Mouse (Mus musculus) liver, embryonic 12.5 days (tissue): ENCODE measurements around the gene Nsg2. TPM values are rescaled to one million over a fixed set of nuclear protein-coding genes. Genes with fewer than 3 reads are reported as not detected.

Source experiments
- ATAC-seq: fragments of 200-750 bp; cut with Nextera tagmentation; 2 replicates; pipeline ENCODE4 v1.8.0; 2017; ENCODE audit warnings: moderate number of reproducible peaks, mild to moderate bottlenecking, moderate library complexity
- H3K27ac ChIP-seq: fragments of 300-500 bp; sonication (generic); 2 replicates; pipeline ENCODE4 v1.5.1; 2016; ENCODE audit warnings: mild to moderate bottlenecking
- H3K27me3 ChIP-seq: fragments of 300-500 bp; sonication (generic); replicated peaks from 2 replicates; pipeline ENCODE4 v1.6.1; 2016; ENCODE audit warnings: mild to moderate bottlenecking, moderate library complexity
- H3K36me3 ChIP-seq: fragments of 300-500 bp; sonication (generic); 2 replicates; pipeline ENCODE4 v1.6.1; 2016; ENCODE audit warnings: mild to moderate bottlenecking, moderate library complexity
- H3K4me1 ChIP-seq: fragments of 300-500 bp; sonication (generic); 2 replicates; pipeline ENCODE4 v1.6.1; 2016
- H3K4me2 ChIP-seq: fragments of 300-500 bp; sonication (generic); 2 replicates; pipeline ENCODE4 v1.6.1; 2016; ENCODE audit warnings: mild to moderate bottlenecking, moderate library complexity
- H3K4me3 ChIP-seq: fragments of 300-500 bp; sonication (generic); 2 replicates; pipeline ENCODE4 v1.5.1; 2016; ENCODE audit warnings: mild to moderate bottlenecking, moderate library complexity
- H3K9ac ChIP-seq: fragments of 300-500 bp; sonication (generic); 2 replicates; pipeline ENCODE4 v1.6.1; 2016; ENCODE audit warnings: mild to moderate bottlenecking, moderate library complexity
- H3K9me3 ChIP-seq: fragments of 300-500 bp; sonication (generic); replicated peaks from 2 replicates; pipeline ENCODE4 v1.6.1; 2016; ENCODE audit warnings: mild to moderate bottlenecking, moderate library complexity
- WGBS: fragments of 180-500 bp; shearing (Covaris S2); methylation state at CpG from one replicate; pipeline ENCODE4 v1.1.7; 2016; ENCODE audit not compliant: insufficient replicate concordance; 5-methylcytosine and 5-hydroxymethylcytosine counted together
- polyA plus RNA-seq: library from polyadenylated mRNA; unstranded; fragments of >200 nt; fragmentation: Nextera tagmentation; extraction: Ambion mirVana; gene quantifications from 2 replicates; pipeline ENCODE4 v1.2.1, GENCODE M21; 2016

Nsg2 gene
- polyA plus RNA-seq, 1 experiment from 2014 or later, result 0.17 TPM

GRCm38 (mm10) chr11:32061020-32061419 is 60.8 kb downstream of the Nsg2 start:
- 53% methylated on average over 2 of the region's 2 CpGs for WGBS
- Histone ChIP-seq H3K36me3 (no peaks in the 10 kb centered on the region), H3K4me3 (no peak overlapping the region), H3K27me3 (no peaks in the 10 kb centered on the region), H3K4me2 (no peak overlapping the region), H3K9ac (no peak overlapping the region), H3K4me1 (no peaks in the 10 kb centered on the region), H3K27ac (no peak overlapping the region), H3K9me3 (no peaks in the 10 kb centered on the region)
- ATAC-seq, result no peak

- no peak for ATAC-seq
- Histone ChIP-seq H3K9me3 (no peaks in the 10 kb centered on the region), H3K4me3 (no peak overlapping the region), H3K36me3 (no peaks in the 10 kb centered on the region), H3K27me3 (no peaks in the 10 kb centered on the region), H3K4me2 (no peak overlapping the region), H3K27ac (no peak overlapping the region), H3K9ac (no peak overlapping the region), H3K4me1 (no peaks in the 10 kb centered on the region)
- WGBS, result 73% methylated on average over 10 of the region's 10 CpGs
Observed at GRCm38 (mm10) chr11:32061874-32062273, 61.6 kb downstream of the Nsg2 start.

- ATAC-seq, result no peak
- Histone ChIP-seq H3K4me3 (no peak overlapping the region), H3K4me2 (no peak overlapping the region), H3K27me3 (no peaks in the 10 kb centered on the region), H3K27ac (no peak overlapping the region), H3K9me3 (no peaks in the 10 kb centered on the region), H3K36me3 (no peaks in the 10 kb centered on the region), H3K4me1 (no peaks in the 10 kb centered on the region), H3K9ac (no peak overlapping the region)
- WGBS, result 19% methylated on average over 10 of the region's 10 CpGs
Observed at GRCm38 (mm10) chr11:32063775-32064510, 63.7 kb downstream of the Nsg2 start.

- Histone ChIP-seq H3K4me1 (no peaks in the 10 kb centered on the region), H3K27me3 (no peaks in the 10 kb centered on the region), H3K4me3 (no peak overlapping the region), H3K9ac (no peak overlapping the region), H3K27ac (no peak overlapping the region), H3K36me3 (no peaks in the 10 kb centered on the region), H3K4me2 (no peak overlapping the region), H3K9me3 (no peaks in the 10 kb centered on the region)
- WGBS, result 30% methylated on average over 5 of the region's 5 CpGs
- ATAC-seq, result no peak
Observed at GRCm38 (mm10) chr11:32064511-32064862, 64.2 kb downstream of the Nsg2 start.

- Histone ChIP-seq H3K9ac (no peak overlapping the region), H3K4me3 (no peak overlapping the region)
- WGBS, result 59% methylated on average over 12 of the region's 12 CpGs
Observed at GRCm38 (mm10) chr11:32068736-32069490, 68.7 kb downstream of the Nsg2 start.

GRCm38 (mm10) chr11:32075163-32075562 is 74.9 kb downstream of the Nsg2 start:
- H3K9me3 ChIP-seq, result no peaks in the 10 kb centered on the region
- no peak overlapping the region for H3K4me2 ChIP-seq
- no peaks in the 10 kb centered on the region for H3K27me3 ChIP-seq
- H3K27ac ChIP-seq, result no peak overlapping the region
- H3K9ac ChIP-seq, result no peak overlapping the region
- H3K36me3 ChIP-seq, result no peaks in the 10 kb centered on the region
- no peaks in the 10 kb centered on the region for H3K4me1 ChIP-seq
- H3K4me3 ChIP-seq, result no peak overlapping the region
- WGBS, result 76% methylated on average over 2 of the region's 2 CpGs
- ATAC-seq, result no peak

More at GRCm38 (mm10) chr11:32068736-32069490, 68.7 kb downstream of the Nsg2 start:
- H3K36me3 ChIP-seq, result no peaks in the 10 kb centered on the region
- H3K4me2 ChIP-seq, result no peak overlapping the region
- no peaks in the 10 kb centered on the region for H3K4me1 ChIP-seq
- H3K9me3 ChIP-seq, result no peaks in the 10 kb centered on the region
- ATAC-seq, result no peak
- H3K27ac ChIP-seq, result no peak overlapping the region
- H3K27me3 ChIP-seq, result no peaks in the 10 kb centered on the region

- Histone ChIP-seq H3K9me3 (no peaks in the 10 kb centered on the region), H3K27me3 (no peaks in the 10 kb centered on the region), H3K4me1 (no peaks in the 10 kb centered on the region), H3K9ac (no peak overlapping the region), H3K4me3 (no peak overlapping the region), H3K27ac (no peak overlapping the region), H3K4me2 (no peak overlapping the region), H3K36me3 (no peaks in the 10 kb centered on the region)
- WGBS, result 54% methylated on average over 3 of the region's 3 CpGs
- ATAC-seq, result no peak
Observed at GRCm38 (mm10) chr11:32083462-32083861, 83.2 kb downstream of the Nsg2 start.

GRCm38 (mm10) chr11:32086525-32086924 is 86.3 kb downstream of the Nsg2 start:
- 75% methylated on average over 1 of the region's 1 CpGs for WGBS
- ATAC-seq, result no peak

GRCm38 (mm10) chr11:32087376-32087775 is 87.1 kb downstream of the Nsg2 start:
- ATAC-seq, result no peak
- no peak overlapping the region for H3K4me2 ChIP-seq
- no peaks in the 10 kb centered on the region for H3K4me1 ChIP-seq
- no peak overlapping the region for H3K4me3 ChIP-seq
- H3K9ac ChIP-seq, result no peak overlapping the region
- no peaks in the 10 kb centered on the region for H3K9me3 ChIP-seq
- WGBS, result 41% methylated on average over 2 of the region's 2 CpGs
- H3K36me3 ChIP-seq, result no peaks in the 10 kb centered on the region
- no peaks in the 10 kb centered on the region for H3K27me3 ChIP-seq
- no peak overlapping the region for H3K27ac ChIP-seq

More at GRCm38 (mm10) chr11:32086525-32086924, 86.3 kb downstream of the Nsg2 start:
- H3K4me1 ChIP-seq, result no peaks in the 10 kb centered on the region
- no peaks in the 10 kb centered on the region for H3K9me3 ChIP-seq
- no peaks in the 10 kb centered on the region for H3K27me3 ChIP-seq
- H3K4me3 ChIP-seq, result no peak overlapping the region
- no peaks in the 10 kb centered on the region for H3K36me3 ChIP-seq
- no peak overlapping the region for H3K4me2 ChIP-seq
- no peak overlapping the region for H3K27ac ChIP-seq
- H3K9ac ChIP-seq, result no peak overlapping the region

- H3K4me1 ChIP-seq, result no peaks in the 10 kb centered on the region
- H3K9me3 ChIP-seq, result no peaks in the 10 kb centered on the region
- H3K27ac ChIP-seq, result no peak overlapping the region
- no peak overlapping the region for H3K4me3 ChIP-seq
- no peak overlapping the region for H3K4me2 ChIP-seq
- WGBS, result 69% methylated on average over 9 of the region's 9 CpGs
- no peak overlapping the region for H3K9ac ChIP-seq
- ATAC-seq, result no peak
- no peaks in the 10 kb centered on the region for H3K27me3 ChIP-seq
- no peaks in the 10 kb centered on the region for H3K36me3 ChIP-seq
Observed at GRCm38 (mm10) chr11:32087779-32088442, 87.6 kb downstream of the Nsg2 start.

- H3K4me1 ChIP-seq, result no peaks in the 10 kb centered on the region
- no peak overlapping the region for H3K4me2 ChIP-seq
- no peak for ATAC-seq
- no peaks in the 10 kb centered on the region for H3K27me3 ChIP-seq
- H3K9ac ChIP-seq, result no peak overlapping the region
- no peaks in the 10 kb centered on the region for H3K36me3 ChIP-seq
- H3K4me3 ChIP-seq, result no peak overlapping the region
- H3K27ac ChIP-seq, result no peak overlapping the region
- no peaks in the 10 kb centered on the region for H3K9me3 ChIP-seq
- WGBS, result 63% methylated on average over 4 of the region's 4 CpGs
Observed at GRCm38 (mm10) chr11:32095793-32096192, 95.5 kb downstream of the Nsg2 start.

GRCm38 (mm10) chr11:32096346-32096745 is 96.1 kb downstream of the Nsg2 start:
- Histone ChIP-seq H3K9ac (no peak overlapping the region), H3K27me3 (no peaks in the 10 kb centered on the region), H3K4me1 (no peaks in the 10 kb centered on the region), H3K4me2 (no peak overlapping the region), H3K36me3 (no peaks in the 10 kb centered on the region), H3K9me3 (no peaks in the 10 kb centered on the region), H3K27ac (no peak overlapping the region), H3K4me3 (no peak overlapping the region)
- no peak for ATAC-seq
- 70% methylated on average over 6 of the region's 6 CpGs for WGBS
